Mouse (Mus musculus) frontal cortex, postnatal 10 days (tissue): ENCODE data around the gene Dvl2.

ENCODE experiments used
- DNase-seq, 2 experiments: peaks; one replicate each; pipeline ENCODE4 v3.0.0; 2022; ENCODE audit warnings: low spot score in 2 of 2, mixed read lengths in 1 of 2

The Dvl2 gene

GRCm38 (mm10) chr11:70028401-70029129 is 28.2 kb downstream of the Dvl2 start:
- no peak for DNase-seq

GRCm38 (mm10) chr11:70029130-70029801 is 28.9 kb downstream of the Dvl2 start:
- peak; percentile 91 to 97 for DNase-seq

- no peak for DNase-seq
Measured at GRCm38 (mm10) chr11:70029829-70030550, 29.6 kb downstream of the Dvl2 start.

- no peak for DNase-seq
Measured at GRCm38 (mm10) chr11:70030651-70031320, 30.4 kb downstream of the Dvl2 start.

DNA sequence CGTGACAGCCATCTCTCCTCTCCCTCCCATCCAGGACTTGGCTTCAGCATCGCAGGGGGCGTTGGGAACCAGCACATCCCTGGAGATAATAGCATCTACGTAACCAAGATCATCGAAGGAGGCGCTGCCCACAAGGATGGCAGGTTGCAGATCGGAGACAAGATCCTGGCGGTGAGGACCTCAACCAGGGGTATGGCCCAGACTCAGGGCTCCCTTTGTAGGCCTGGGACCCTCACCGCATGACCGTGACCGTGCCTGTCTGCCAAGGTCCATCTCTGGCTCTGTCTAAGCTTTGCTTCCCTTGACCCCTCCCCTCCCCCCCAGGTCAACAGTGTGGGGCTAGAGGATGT is 30.9 kb downstream of the Dvl2 start:
- no peak for DNase-seq

DNA sequence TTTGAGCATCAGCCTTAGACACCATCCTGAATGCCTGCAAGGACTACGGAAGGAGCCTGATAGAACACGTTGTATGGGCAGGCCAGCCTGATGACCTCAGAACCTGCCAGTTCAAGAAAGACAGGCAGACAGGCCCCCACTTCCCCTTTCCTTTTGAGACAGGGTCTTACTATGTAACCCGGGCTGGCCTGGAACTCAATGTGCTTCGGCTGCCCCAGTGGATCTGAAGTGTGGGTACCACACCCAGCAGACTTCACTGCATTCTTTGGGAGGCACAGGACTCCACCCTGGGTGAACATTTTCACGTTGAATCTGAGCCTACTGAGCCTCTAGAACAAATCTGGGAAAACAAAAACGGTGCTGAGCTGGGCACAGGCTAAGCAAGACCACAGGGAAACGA is 37.8 kb downstream of the Dvl2 start:
- DNase-seq = no peak

DNA sequence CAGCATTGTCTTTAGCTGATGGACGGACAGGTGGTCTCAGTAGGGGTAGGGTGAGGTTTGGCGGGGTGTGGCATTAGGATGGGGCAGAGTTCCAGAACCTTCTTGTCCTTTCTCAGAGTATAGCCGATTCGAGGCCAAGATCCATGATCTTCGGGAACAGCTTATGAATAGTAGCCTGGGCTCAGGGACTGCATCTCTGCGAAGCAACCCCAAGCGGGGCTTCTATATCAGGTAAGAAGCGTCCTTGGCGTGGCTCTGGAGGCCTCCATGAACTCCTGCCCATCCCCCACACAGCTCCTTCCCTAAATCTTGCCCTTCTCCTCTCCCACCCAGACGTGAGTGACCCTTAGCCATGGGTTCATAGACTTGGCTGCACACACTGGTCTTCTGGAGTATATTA is 39.2 kb downstream of the Dvl2 start:
- DNase-seq = peak; percentile 7 to 9

GRCm38 (mm10) chr11:70040184-70040583 is 39.8 kb downstream of the Dvl2 start:
- DNase-seq = peak in 1 of 2 experiments; percentile 6

- no peak for DNase-seq
Measured at GRCm38 (mm10) chr11:70042309-70043085, 42.1 kb downstream of the Dvl2 start.

GRCm38 (mm10) chr11:70043665-70044064 is 43.3 kb downstream of the Dvl2 start:
- no peak for DNase-seq

- no peak for DNase-seq
Measured at GRCm38 (mm10) chr11:70045435-70045834, 45.0 kb downstream of the Dvl2 start.

GRCm38 (mm10) chr11:70049366-70049765 is 49.0 kb downstream of the Dvl2 start:
- no peak for DNase-seq

DNA sequence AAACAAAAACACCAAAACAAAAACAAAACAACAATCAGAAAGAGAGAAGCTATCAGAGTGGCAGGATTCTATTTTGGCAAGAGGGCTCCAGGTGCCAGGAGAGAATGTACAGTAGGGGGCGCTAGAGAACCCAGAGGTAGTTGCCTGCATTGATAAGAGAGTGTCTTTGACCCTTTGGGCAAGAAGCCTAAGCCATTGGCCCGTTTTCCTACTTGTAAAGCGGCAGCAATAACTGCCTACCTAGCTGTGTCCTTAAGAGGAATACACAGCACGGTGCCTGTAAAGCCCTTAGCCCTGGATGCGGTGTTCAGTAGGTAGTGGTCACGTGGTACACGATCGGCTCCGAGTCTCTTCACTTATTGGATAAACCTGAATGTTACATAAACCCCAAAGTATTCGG is 49.4 kb downstream of the Dvl2 start:
- DNase-seq = no peak

- DNase-seq = no peak
Measured at GRCm38 (mm10) chr11:70053156-70053555, 52.8 kb downstream of the Dvl2 start.

- no peak for DNase-seq
Measured at GRCm38 (mm10) chr11:70053898-70054570, 53.6 kb downstream of the Dvl2 start, which contains the start of gene Asgr1. Gene Asgr1, plus strand, starts transcription at chr11:70054085.

DNA sequence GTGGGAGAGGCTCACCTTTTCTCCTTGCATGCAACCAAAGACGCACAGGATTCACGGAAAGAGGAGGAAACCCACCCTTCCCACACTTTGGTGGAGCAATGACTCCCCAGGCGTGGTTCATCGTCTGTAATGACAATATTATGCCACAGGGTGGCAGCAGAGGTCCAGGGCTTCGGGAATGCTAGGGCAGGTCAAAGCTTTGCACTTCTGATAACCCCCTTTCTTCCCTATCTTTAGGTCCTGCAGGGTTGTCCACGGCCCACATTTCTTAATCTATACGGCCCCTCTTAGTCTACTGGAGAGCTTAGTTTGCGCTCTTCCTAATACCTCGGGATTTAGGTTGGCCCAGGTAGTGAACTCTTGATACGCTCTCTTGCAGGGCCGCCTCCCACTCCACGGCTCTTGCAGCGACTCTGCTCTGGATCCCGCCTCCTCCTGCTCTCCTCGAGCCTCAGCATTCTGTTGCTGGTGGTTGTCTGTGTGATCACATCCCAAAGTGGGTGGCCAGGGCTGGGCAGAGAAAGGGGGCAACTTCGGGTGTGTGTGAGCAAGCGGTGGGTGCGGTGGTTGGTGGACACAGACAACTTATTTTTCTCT is 55.3 kb downstream of the Dvl2 start:
- peak in 1 of 2 experiments; percentile 67 for DNase-seq

DNA sequence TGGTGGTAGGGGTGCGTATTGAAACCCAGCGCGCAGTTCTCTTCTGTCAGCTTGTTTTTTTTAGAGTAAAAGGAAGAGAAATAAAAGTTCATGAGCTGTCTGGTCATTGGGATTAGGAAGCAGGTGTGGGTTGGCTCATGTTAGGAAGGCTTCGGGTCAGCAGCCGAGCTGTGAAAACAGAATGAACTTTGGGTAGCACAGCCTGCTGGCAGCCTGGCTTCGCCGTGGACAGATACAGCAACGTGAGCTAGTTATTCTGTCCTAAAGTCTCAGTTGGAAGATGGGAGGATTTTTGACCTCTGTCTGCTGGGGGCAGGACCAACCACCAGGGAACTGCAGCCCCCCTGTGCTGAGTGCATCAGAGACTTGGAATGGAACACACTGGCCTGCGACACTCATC is 57.4 kb downstream of the Dvl2 start:
- DNase-seq = no peak

- DNase-seq = no peak
Measured at GRCm38 (mm10) chr11:70059930-70060329, 59.5 kb downstream of the Dvl2 start.
